Mouse (Mus musculus) spleen, postnatal 4 days (tissue): ENCODE measurements around the gene Zfp775.

Experiments
- DNase-seq, 2 experiments: peaks; one replicate each; pipeline ENCODE4 v3.0.0; 2022; ENCODE audit warnings: low spot score in 2 of 2

Zfp775 gene

GRCm38 (mm10) chr6:48628808-48629660 lies 27.2 kb downstream of the Zfp775 start:
- DNase-seq: peak in 1 of 2 experiments; percentile 66

GRCm38 (mm10) chr6:48629661-48630034 lies 27.8 kb downstream of the Zfp775 start:
- no peak for DNase-seq

- DNase-seq: no peak
Measured at GRCm38 (mm10) chr6:48630831-48631230, 29.0 kb downstream of the Zfp775 start.

- no peak for DNase-seq
Measured at GRCm38 (mm10) chr6:48635105-48635504, 33.2 kb downstream of the Zfp775 start.

GRCm38 (mm10) chr6:48636515-48636914 lies 34.7 kb downstream of the Zfp775 start:
- DNase-seq: no peak

- DNase-seq: no peak
Measured at GRCm38 (mm10) chr6:48637811-48638500, 36.1 kb downstream of the Zfp775 start.

GRCm38 (mm10) chr6:48638553-48638952 lies 36.7 kb downstream of the Zfp775 start:
- DNase-seq: no peak

GRCm38 (mm10) chr6:48641391-48641790 lies 39.5 kb downstream of the Zfp775 start:
- no peak for DNase-seq

- DNase-seq: no peak
Measured at GRCm38 (mm10) chr6:48642764-48643292, 41.0 kb downstream of the Zfp775 start.

- DNase-seq: peak; percentile 64 to 84
Measured at GRCm38 (mm10) chr6:48645660-48646308, 43.9 kb downstream of the Zfp775 start.

GRCm38 (mm10) chr6:48646309-48646690 lies 44.4 kb downstream of the Zfp775 start:
- no peak for DNase-seq

- DNase-seq: peak; percentile 65 to 76
Measured at GRCm38 (mm10) chr6:48646995-48647394, 45.1 kb downstream of the Zfp775 start, which contains the start of gene Gimap8. Gene Gimap8 (plus strand): TSS chr6:48647234.

GRCm38 (mm10) chr6:48647611-48648010 lies 45.7 kb downstream of the Zfp775 start:
- no peak for DNase-seq

- DNase-seq: no peak
Measured at GRCm38 (mm10) chr6:48648779-48649178, 46.9 kb downstream of the Zfp775 start.

- DNase-seq: no peak
Measured at GRCm38 (mm10) chr6:48650041-48650440, 48.2 kb downstream of the Zfp775 start.

- no peak for DNase-seq
Measured at GRCm38 (mm10) chr6:48658721-48659120, 56.9 kb downstream of the Zfp775 start.

GRCm38 (mm10) chr6:48664750-48665149 lies 62.9 kb downstream of the Zfp775 start:
- DNase-seq: no peak

GRCm38 (mm10) chr6:48665471-48665870 lies 63.6 kb downstream of the Zfp775 start:
- DNase-seq: no peak

- no peak for DNase-seq
Measured at GRCm38 (mm10) chr6:48666159-48666586, 64.3 kb downstream of the Zfp775 start.

GRCm38 (mm10) chr6:48668022-48668421 lies 66.2 kb downstream of the Zfp775 start:
- no peak for DNase-seq

- no peak for DNase-seq
Measured at GRCm38 (mm10) chr6:48669446-48669969, 67.6 kb downstream of the Zfp775 start.
